Mouse (Mus musculus) frontal cortex, adult 2 months (tissue): ENCODE measurements around the gene Hephl1. TPM values are rescaled to one million over a fixed set of nuclear protein-coding genes. Genes with fewer than 3 reads are reported as not detected.
"Not testable (repeated sequence)": the region's sequence is repeated elsewhere in the genome, so short reads cannot be mapped to it uniquely, and the experiment has no call there.

Source experiments
- DNase-seq, 2 experiments: peaks; one replicate each; pipeline ENCODE4 v3.0.0; 2022; ENCODE audit warnings: low spot score in 1 of 2; ENCODE audit errors: extremely low spot score in 1 of 2
- polyA plus RNA-seq: library from polyadenylated mRNA; depleted of rRNA; stranded (reverse); fragments of >200 nt; gene quantifications from 2 replicates; pipeline ENCODE4 v1.2.3, GENCODE M21; 2012; rRNA removed

Hephl1 gene
- polyA plus RNA-seq, result 1.2 and 1.3 TPM in 2 replicates

- DNase-seq, result no peak
These were observed at the start of gene Hephl1 for GRCm38 (mm10) chr9:15112008-15112407. Gene Hephl1 (minus strand): TSS chr9:15112108.

DNA sequence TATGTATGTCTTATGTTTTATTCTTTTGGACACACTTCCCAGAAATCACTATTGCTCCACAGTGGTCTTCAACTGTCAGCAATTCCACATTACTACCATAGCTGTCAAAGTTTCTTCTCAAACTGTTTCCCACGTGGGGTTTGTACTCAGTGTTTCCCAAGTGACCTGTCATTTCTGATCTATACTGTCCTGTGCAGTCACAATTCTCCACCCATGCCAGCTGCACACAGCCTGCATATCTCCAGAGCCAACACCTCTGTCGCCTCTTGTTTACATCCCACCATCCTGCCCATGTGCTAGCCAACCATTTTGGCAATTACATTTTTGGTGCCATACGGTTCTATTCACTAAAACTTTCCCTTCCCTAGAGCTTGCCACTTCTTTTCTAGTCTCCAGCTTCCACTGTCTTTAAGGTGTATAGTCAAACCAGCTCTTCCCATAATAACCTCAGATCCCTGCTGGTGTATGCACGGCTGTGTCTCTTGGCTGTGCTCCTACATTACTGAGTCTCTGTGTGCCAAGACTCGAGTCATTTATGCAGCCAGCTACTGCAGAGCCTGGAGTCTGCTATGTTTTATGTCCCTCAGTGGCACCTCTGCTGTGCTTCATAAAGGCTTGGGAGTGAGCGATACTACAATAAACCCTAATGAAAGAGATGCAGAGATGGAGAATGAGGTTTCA is 37.5 kb upstream of the Hephl1 start:
- DNase-seq, result peak in 1 of 2 experiments; percentile 2

DNA sequence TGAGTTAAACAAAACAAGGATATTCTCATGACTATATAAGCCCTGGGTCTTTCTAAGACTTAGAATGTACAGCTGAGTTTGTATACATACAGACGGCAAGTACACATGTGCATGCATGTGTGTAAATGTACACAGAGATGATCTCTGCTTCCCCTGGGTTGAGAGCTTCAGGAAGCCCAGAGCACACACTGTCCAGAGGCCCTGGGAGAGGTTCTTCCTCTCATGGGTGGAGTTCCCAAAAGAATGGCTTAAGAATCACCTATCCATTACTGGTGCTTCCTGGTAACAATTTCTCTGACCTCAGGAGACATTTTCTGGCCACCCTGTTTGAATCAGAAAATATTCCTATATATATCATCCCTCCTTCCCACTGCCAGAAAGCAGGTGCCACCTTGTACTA is 28.6 kb upstream of the Hephl1 start:
- no peak for DNase-seq

GRCm38 (mm10) chr9:15125897-15126296 is 14.0 kb upstream of the Hephl1 start:
- no peak for DNase-seq

DNA sequence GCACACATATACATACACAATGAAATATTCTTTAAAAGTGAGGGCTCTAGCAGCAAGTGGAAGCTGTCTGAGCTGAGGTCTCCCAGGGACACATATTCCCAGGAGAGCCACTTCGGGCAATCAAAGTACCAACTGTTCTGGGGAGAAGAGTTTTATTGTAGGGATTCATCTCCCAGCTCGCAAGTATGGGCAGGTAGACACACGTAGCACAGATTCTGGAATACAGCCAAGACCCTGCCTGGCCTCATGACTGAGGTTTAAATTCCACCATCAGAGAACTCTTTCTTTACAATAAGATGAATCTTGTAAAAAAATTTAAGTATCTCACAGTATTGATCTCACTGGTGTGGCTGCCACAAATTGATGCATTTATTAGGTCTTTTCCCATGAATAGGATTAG is 10.5 kb upstream of the Hephl1 start:
- no peak for DNase-seq

DNA sequence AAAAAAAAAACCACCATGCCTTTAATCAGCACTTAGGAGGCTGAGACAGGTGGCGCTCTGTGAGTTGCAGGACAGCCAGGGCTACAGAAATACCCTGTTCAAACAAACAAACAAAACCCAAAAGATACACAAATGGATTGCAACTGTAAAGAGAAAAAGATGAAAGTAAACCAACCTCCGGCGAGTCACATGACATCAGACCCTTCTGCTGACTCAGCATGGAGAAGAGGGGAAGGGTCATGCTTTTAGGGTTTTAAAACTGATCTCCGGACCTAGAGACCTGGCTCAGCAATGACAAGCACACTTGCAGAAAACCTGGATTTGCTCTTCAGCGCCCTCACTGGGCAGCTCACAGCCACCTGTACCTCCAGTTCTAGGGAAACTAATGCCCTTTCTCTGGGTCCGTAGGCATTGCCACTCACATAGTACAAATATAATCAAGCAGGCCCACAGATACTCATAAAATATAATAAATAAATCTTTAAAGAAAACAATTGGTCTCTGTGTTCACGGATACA is 9.0 kb upstream of the Hephl1 start:
- DNase-seq, result peak in 1 of 2 experiments; percentile 12

DNA sequence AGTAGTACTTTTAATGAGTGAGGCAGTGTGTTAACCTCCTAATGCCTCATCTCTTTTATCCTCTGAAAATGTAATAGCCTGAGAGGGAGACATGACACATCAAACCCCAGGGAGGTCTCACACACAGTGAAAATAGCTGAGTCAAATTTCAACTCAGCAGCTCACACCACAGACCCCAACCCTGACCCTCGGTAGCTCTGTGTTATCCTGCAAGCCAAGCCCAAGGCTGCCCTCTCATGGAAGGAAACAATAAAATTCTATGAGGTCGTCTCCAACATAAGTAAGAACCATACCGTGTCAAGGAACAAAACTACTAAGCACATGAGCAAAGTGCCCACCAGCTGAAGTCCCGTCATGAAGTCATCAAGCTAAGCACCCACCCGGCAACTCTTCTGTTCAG is 8.3 kb upstream of the Hephl1 start:
- DNase-seq, result no peak

- DNase-seq, result no peak
These were observed 7.6 kb upstream of the Hephl1 start for GRCm38 (mm10) chr9:15119515-15119914.

DNA sequence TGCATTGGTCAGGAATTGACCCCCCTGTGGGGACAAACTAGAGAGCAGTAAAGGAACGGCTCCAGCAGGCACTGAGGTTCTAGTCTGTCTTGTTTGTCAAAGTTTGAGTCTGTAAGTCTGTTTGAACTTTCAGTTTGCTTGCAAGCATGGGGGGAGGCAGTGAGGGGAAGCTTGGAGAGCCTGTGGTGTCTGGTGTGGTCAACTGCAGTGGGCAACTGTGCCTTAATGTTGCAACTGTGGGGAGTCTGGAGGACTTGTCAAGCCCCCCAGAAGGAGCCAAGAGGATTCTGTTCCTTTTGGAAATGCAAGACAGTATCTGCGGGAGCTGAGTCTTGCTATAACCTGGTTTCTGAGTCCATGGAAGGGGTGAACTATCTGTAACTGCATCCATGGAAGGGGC is 4.3 kb upstream of the Hephl1 start:
- no peak for DNase-seq

- no peak for DNase-seq
These were observed 2.2 kb upstream of the Hephl1 start for GRCm38 (mm10) chr9:15114102-15114501.

DNA sequence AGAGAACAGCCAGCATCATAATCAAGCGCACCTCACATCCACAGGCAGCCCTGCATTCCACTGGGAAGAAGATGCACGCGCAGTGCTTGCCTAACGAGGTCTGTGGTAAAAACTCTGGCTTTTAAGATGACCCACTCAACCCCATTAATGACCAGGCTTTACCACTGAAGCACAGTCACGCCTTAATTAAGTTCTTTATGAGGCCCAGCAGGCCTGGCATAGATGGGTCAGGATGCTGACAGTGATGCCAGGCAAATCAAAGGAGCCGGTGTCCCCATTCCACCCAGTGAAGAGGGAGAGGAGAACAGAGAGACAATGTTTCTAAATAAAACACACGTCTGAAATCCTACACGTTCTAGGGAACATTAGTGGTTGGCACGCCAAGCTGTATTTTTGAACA is 3.8 kb downstream of the Hephl1 start:
- no peak for DNase-seq

GRCm38 (mm10) chr9:15105136-15105535 is 6.8 kb downstream of the Hephl1 start:
- DNase-seq, result no peak

DNA sequence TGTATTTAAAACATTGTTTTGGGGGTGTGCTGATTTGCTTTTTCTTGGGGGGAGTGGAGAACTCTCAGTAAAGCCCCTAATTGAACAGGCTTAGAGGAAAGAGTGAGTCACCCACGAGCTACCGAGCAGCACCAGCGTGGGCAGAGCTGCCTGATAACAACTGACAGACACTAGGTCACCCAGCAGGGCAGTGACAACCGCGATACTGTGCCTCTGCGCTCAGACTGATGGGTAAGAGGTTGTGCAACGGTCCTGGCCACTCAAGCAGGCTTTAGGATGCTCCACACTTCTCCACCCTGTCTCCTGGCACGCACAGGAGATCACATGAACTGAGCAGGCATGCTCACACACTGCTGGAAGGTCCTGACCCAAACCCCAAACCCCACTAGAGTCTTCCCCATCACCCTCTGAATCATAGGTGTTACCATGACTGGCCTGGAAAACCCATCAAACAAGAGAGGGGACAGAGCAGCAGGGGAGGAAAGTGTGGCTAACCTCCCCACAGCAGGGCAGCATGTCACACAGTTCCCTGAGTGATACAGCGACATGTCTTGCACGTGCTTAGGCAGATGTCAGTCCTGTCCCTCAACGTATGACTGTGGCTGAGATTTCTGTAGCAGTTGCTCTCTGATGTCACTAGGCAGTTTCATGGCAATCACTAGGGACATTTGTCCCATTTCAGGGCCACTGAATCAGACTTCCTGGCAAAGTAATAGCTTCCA is 8.2 kb downstream of the Hephl1 start:
- no peak for DNase-seq

DNA sequence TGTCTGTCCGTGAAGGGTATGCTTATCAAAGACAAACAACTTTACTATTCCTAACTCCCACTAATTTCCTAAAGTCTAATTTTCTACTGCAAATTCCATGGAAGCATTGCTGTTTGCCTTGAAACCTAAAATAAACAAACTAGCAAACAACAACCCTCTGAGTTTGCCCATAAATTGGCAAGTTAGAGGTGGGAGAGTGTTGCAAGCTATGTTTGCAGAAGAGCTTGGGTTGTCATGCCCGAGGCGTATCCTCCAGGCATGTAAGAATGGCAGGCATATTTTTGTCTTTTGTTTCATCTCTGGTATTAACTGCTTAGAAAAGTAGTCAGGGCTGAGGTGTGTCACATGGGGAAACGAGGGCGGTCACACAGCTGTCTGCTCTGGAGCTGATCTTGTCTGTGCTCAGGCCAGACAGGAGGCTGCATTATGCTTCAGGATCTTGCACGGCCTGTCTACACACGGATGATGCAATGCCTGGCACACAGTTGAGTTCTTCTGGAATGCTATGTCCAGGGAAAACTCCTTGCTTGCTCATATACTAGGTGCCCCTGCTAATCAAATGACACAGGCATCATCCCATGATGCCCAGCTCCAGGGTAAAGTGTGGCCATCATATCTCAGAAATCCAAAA is 10.3 kb downstream of the Hephl1 start:
- DNase-seq, result no peak

- not testable (repeated sequence) for DNase-seq
These were observed 13.5 kb downstream of the Hephl1 start for GRCm38 (mm10) chr9:15098421-15098820.

GRCm38 (mm10) chr9:15097172-15097571 is 14.7 kb downstream of the Hephl1 start:
- DNase-seq, result no peak

DNA sequence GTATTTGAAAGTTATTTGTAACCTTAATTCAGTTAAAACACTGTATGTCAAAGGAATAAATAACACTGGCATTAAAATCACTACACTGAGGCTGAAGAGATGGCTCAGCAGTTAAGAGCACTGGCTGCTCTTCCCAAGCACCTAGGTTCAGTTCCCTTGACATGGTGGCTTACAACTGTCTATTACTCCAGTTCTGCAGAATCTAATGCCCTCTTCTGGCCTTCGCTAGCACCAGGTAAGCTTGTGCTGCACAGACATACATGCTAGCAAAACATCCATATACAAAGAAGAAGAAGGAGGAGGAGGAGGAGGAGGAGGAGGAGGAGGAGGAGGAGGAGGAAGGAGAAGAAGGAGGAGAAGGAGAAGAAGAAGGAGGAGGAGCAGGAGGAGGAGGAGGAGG is 15.7 kb downstream of the Hephl1 start:
- no peak for DNase-seq

GRCm38 (mm10) chr9:15095206-15095605 is 16.7 kb downstream of the Hephl1 start:
- DNase-seq, result no peak

DNA sequence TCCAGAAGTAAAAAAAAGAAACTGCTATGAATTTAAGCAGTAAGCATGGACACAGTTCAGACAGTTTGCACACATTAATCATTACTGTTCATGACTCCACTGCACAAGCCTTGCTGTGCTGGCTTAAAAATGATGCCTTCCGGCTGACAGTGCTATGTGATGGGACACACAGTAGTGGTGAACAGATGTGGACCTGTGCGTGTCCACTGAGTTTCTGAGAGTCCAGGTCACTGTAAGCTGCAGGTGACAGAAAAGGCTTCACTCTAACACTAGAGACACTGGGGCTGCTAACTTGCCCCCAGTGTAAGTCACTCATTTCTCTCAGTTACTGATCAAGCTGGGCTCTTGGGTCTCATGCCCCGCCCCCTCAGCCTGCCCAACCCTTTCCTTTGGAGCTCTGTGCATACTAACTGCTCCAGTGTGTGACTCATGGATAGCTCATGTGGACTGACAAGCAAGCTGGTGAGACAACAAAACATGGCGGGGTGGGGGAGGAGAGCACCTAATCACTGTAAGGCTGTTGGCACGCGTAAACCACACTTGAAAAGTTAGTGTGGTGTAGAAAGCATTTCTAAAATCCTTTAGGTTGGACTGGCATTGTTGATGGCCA is 43.1 kb downstream of the Hephl1 start:
- DNase-seq, result peak; percentile 21 to 34

- no peak for DNase-seq
These were observed 43.8 kb downstream of the Hephl1 start for GRCm38 (mm10) chr9:15067995-15068685.

- no peak for DNase-seq
These were observed 47.7 kb downstream of the Hephl1 start for GRCm38 (mm10) chr9:15064176-15064575.
